Mouse (Mus musculus): ENCODE measurements at regions not wholly inside any gene's neighbourhood (a gene's known extent, or its start where the extent isn't known, plus 50 kb on each side); places are given as distances from the start of the nearest gene placed in this dataset.

DNA sequence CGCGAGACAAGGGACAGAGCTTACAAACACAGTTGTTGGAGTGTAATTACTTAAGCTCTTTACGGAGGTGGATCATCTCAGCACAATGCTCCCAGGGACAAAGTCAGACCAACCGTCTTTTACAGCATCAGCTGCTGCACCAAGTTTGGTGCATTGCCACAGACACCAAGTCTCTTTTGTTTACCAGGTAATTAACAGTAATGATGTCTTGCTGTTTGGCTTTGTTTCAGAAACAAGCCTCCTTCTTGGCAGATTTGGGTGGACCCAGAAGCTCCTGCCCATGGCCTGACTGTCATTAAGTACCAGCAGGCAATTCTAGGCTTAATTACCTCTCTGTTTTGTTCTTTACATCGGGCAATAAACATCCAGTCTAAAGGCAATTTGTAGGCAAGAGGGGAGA lies 572.0 kb upstream of the Itga1 start:
- DNase-seq (ENCODE audit: low spot score), result no peak

DNA sequence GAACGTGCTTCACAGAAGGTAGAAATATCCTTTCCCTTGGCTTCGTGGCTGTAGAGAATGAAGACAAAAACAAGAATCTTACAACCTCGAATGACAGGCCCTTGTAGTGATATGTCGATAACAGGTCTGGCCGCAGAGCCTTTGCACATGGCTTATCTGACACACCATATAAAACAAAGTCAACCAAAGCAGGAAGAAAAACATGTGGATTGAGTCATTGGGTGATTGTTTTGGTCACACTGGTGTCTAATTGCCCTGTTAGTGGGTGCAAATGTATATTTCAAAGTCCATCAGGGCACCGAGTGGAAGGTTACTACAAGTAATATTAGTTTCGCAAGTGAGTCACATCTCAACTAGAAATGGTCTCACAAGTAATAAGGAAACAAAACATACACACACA lies 569.9 kb upstream of the Itga1 start:
- DNase-seq (ENCODE audit: low spot score), result no peak

DNA sequence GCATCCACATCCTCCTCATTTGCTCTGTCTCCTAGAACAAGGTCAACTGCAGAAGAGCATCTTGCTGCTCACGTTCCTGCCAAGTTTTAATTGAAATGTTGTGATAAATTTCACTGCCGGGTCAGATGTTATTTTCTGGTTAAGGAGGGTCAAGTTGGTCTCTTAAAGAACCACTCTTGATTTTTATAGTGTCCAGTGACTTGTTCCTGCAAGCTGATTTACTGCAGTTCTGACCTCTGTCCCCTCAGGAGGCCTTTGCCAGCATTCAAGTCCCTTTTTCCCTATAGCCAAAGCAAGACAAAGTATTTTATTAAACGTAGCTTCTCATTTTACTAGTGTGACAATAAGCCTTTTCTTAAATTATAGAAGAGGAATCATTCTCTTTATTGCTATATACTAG lies 567.8 kb upstream of the Itga1 start:
- no peak for DNase-seq (ENCODE audit: low spot score)

DNA sequence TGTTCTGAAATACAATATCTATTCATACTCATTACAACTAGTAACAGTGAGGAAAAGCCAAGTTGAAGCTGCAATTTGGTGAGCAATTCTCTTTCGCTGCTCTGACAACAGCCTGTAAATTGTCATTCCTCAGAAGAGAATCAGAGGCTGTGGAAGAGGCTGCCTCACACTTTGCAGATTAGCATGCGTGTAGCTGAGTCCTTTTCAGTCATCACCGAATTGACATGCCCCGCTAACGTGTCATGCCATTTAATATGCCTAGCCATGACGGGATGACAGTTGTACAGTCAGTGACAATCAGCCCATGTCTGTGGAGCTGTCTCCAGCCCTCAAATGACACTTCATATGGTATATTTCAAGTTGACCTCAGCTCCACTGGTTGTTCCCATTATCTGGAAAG lies 553.4 kb upstream of the Itga1 start:
- no peak for DNase-seq (ENCODE audit: low spot score)

DNA sequence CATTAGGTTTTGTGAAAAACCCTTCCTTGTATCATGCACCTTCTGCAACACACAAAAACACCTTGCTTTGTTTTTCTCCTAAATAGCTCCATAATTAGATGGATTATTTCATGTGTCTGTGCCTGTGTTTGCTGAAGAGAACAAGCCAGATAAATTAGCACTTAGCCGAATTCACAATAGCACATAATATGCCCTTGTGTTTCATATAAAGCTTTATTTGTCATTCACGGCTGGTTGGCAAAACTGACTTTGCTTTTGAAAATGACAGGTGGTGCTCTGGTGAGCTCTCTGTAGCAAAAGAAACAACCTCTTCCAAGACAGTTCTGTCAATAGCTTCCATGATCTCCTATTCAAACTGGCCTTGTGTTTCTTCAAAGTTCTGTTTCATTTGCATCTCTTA lies 551.2 kb upstream of the Itga1 start:
- DNase-seq (ENCODE audit: low spot score), result no peak

DNA sequence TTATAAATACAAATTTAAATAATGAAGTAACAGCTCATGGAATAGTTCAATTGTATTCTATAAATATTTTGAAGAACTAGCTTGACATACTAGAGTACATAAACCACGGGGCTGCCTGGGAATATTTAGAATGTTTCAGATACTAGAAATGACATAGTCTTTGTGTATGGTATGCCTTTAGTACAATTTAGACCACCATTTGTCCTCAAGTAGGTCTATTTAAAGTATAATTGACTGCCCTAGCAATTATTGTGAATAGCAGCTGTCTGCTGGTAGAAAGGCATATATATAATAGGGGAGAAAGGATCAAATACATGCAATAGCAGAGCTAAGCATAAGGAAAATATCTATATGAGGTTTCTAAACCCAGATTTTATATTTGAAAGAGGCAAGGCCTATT lies 550.6 kb upstream of the Itga1 start:
- DNase-seq (ENCODE audit: low spot score), result no peak

DNA sequence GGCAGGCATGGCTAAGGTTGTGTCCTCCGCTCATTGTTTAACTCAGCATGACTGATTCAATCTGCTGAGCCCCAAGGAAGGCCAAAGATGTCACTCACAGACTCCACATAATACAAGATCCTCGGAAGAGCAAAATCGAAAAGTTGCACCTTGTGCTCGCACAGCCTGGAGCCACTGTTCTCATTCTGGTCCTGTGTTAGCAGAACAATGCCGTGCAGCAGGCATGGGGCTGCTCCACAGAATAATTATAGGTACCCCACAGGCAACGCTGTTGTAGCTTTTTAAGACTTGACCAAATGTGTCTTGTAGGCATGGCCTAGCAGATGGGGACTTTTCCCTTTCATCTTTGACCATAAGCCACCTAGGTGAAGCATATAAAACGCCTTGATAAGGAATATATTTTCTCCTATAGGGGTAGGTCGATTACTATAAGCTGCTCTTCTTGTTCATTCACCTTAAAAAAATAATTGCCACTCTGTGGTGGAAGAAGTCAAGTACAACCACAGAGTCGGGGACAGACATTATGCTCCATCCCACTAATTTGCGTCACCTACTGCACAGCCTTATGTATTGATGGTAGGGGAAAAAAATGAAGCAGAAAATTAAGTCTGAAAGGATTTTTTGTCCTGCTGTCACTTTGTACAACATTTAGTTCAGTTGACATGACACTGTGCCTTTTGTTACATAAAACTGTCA lies 529.8 kb upstream of the Itga1 start:
- no peak for DNase-seq (ENCODE audit: low spot score)

DNA sequence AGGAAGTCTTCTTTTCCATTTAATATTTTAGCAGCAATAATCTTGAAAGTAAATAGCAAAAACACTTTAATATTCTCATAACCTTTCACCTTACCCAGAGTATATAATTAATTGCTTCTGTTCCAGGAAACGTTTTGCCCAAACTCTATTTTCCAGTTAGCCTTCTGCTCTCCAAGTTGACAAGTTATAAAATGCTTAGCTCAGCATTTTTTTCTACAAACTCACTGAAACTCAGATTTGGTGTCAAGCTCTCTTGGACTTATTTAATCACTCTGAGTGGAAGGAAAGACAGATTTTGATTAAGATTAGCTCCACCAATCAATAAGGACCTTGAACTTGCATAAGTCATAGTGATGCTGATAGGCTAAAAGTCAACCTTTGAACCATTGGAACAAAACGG lies 528.8 kb upstream of the Itga1 start:
- DNase-seq (ENCODE audit: low spot score), result no peak

DNA sequence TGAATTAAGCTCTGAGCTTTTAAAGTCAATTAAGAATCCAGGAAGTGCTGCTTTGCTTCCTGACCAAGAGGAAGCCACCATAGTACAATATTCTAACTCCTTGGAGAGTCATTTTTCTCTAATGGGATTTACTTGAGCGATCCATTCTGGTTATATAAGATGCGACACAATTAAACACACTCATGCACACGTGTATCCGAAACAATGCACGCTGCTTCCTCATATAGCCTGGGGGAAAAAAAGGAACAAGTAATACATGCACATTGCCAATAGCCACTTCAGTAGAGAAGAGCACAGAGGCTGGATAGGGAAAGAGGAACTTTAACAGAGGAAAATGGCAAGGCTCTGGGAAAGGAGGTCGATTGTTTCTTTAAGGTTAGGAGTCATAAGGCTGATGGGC lies 511.4 kb upstream of the Itga1 start:
- DNase-seq (ENCODE audit: low spot score), result no peak

DNA sequence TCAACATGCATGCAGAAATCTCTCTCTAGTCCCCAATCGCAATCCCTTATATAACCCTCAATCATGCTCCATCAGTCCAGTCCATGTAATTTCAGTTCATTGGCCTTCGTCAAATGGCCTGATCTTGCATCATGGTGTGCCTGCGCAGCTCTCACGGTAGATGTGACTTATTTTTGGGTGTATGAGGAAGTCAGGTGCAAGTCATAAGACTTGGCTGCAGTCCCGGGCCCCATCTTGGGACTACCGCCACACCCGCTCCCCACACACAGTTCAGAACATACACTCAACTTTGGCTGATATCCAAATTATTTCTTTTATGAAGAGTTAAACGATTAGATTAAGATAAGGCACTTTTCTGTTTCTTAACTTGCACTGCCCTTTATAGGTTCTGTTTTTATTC lies 504.7 kb upstream of the Itga1 start:
- no peak for DNase-seq (ENCODE audit: low spot score)

DNA sequence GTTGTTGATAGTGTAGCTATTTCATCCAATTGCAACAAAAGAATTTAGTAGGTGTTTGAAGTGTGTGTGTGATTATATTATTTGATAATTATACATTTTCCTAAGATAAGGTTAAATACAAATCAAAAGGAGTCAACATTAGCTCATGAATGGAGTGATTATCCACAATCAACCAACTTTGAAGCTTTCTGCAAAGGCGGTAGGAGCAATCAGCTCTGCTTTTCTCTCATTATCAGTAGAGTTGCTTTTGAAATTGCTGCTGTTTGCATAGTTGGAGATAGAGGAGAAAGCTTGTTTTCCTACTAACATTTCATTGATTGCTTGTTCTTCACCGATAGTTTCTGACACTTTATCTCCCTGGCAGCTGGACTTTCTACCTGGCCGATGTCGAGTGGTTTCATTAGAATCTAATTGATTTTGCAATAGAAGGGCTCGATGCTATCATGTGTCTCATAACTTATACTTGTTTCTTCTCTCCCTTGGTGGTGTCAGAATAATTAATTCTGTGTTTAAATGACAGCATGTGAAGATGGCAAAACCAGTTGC lies 493.4 kb upstream of the Itga1 start:
- no peak for DNase-seq (ENCODE audit: low spot score)

DNA sequence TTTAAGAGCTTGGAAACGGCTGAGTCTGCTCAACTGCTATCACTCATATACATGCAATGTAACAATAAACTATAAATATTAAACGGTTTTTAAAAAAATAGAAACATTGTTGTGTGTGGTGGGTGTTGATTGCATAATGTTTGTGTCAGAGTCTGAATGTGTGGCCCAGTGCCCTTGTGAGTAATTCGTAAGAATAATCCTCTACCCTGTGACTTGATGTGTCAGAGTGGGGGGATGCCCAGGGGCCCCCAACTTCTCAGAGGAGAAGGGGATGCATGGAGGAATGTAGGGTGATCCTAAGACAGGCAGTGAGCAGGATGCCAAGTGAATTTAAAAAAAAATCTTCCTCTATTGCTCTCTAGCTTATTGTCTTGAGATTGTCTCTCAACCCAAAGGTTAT lies 474.2 kb upstream of the Itga1 start:
- no peak for DNase-seq (ENCODE audit: low spot score)

DNA sequence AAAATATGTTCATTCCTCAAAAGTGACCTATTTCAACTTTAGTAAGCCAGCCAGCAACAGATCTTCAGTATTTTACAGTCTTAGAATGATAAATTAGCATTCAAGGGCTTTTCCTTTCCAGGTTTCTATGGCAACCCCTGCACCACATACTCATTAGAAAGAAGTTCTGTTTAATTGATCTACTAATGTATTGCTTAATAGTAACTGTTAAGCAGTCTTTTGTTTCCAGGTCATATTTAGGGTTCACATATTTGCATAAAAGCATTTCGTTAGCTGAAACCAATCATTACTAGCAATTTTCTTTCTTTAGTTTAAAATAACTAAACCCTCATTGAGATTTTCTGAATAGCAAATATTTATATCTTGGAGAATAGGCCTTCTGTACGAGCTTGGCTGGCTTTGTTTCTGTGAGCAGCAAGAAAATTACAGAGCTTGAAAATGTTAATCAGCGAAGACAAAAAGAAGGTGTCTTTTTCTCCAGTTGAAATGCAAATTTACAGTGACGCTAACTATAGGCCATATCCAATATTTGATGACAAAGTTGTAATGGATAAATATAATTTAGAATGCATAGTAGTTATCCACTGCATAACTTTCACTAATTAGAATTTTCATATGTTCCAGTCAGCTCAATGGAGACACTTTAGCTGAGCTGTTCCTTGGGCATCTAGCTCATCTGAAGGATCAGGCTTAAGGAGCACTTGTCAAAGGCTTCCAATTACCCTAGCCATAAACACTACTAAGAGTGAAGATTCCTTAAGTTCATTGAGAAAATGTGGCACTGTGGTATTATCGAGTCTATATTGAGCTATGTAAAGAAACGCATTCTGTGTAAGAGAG lies 473.5 kb upstream of the Itga1 start:
- DNase-seq (ENCODE audit: low spot score), result no peak

DNA sequence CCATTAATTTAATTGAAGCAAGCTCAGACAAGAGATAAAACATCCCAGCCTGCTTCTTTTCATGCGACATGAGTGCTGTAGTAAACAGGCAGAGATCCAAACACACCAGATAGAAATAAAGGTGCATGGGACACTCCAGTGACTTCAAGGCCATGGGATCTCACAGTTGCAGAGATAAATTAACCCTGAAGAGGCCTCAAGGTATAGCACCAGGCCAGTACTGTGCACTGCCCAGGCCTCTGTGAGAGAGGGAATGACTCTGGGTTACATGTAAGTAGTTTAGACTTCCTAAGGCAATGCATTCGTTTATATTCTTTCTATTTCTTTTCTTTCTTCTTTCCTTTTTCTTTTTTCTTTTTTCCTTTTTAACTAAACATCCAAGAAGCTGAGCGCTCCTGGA lies 439.4 kb upstream of the Itga1 start:
- DNase-seq (ENCODE audit: low spot score), result no peak

DNA sequence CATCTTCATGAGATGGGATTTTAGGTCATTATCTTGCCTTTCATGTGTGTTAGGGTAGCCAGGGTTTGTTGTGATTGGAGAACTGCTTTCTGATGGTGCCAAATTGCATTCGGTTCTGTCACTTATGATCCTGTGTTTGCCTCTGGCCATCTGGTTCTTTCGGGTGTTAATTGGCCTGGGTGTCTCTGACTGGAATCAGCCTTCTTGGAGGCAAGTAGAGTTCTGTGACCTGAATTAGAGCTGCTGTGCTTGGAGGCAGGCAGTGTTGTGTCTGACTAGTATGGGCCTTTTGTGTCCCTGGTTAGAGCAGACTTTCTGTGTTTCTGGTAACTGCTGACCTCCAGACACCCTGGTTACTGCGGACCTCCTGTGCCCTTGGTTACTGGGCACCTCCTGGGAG lies 434.1 kb upstream of the Itga1 start:
- no peak for DNase-seq (ENCODE audit: low spot score)

DNA sequence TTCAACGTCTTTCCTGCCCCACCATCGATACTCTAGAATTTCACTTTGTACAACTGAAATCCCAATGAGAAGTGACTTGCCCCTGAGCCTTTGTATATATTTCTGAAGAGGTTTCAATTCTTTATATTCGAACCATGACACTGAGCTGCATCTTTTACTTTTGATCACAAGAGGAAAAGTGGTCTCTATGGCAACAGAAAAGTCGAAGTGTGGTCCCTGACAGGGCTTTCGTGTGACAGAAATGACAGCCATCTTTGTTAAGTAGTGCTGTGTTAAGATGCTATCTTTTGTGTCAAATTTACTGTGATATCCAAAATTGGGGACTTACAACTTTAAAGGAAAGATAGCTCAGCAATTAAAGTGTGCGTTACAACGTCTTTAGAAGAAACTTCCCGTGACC lies 412.1 kb upstream of the Itga1 start:
- DNase-seq (ENCODE audit: low spot score), result no peak

DNA sequence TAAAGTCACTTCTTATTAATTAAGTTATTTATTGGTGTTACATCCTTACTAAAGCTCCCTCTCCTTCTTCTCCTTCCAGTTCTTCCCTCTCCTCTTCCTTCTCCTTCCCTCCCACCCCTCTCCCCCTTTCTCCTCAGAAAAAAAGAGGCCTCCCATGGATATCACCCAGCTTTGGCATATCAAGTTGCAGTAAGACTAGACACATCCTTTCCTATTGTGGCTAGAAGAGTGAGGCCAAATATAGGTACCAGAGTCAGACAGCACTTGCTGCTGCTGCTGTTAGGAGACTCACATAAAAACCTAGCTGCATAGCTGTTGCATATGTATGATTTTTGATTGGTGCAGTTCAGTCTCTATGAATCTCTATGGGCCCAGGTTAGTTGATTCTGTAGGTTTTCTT lies 410.4 kb upstream of the Itga1 start:
- no peak for DNase-seq (ENCODE audit: low spot score)

DNA sequence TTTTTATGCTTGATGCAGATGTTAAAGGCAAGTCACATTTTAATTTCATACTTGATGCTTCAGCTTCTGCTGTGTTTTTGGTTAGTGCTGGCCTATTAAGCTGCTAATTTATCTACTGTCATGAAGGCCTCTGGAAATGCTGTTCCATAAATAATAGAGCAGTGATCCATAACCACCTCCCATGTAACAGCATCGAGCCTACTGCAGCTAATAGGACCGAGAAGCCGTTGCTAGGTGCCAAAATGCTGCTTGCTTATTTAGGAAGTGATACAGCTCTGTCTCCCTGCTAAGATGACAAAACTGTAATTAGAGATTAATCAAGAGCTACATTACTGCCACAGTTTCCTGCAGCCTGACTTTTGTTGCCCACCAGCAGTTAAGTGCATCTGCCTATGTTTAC lies 406.9 kb upstream of the Itga1 start:
- DNase-seq (ENCODE audit: low spot score), result no peak

DNA sequence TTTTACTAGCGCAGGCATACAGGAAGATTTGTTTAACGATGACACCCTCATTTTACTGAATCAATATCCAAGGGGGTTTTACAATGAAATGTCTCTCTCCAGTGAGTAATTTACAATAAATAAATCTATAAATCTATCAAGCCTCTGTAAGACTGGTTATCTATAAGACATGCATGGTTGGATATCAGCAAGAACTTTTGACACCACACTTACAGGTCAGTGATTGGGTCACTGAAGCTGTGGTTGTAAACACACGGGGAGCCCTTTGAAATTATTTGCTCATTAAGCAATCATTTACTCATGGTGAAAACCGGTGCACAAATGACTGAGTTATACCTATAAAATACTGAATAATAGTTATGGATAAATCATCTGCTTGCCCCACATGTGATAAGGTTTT lies 392.6 kb upstream of the Itga1 start:
- no peak for DNase-seq (ENCODE audit: low spot score)

DNA sequence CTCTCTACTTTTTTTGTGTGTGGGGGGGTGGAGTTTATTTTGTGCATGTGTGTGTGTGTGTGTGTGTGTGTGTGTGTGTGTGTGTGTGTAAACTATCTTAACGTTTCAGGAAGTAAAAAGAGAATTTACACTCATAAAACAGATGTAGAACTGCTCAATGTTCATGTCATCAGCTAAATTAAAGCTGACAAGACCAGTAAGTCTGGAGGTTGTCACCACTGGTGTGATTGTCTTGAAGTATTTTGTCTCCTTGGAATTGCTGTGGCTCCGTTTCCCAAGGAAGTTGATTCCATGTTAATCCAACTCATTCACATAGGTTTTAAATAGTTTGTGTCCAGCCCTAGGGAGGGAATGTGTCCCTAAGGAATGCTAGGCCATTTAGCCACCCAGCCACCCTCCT lies 374.1 kb upstream of the Itga1 start:
- DNase-seq (ENCODE audit: low spot score), result no peak

DNA sequence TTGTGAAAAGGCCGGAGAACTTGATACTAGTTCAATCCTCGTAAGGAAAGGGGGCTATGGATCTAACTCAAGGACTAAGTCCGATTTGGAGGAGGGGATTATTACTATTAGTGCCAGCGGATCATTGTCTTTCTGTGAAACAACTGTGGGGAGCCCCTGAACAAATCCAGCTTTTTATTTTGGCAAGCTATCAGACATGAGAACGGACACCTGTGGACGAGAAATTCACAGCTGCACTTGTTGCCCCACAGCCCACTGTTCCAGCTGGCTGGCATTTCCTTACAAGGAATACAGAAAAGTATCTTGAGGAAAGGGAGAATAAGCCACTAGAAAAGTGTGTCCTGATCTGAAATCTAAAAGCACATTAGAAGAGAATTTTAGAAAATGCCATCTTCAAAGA lies 363.9 kb upstream of the Itga1 start:
- no peak for DNase-seq (ENCODE audit: low spot score)

DNA sequence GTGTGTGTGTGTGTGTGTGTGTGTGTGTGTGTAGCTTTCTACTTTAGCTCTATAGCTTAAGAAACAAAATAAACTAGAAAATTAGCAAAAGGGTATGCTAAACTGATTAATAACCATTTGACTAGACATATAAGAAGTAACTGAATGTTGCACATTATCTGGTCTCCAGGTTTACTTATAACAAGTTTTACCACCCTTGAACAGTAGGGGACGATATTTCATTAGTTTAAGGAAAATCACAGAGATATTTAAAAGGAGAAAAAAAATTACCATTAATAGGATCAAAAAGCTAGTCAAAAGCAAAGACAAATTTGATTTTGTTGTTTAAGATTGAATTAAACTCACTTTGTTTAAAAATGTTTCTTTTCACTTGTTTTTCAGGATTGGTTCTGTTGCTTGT lies 349.5 kb upstream of the Itga1 start:
- no peak for DNase-seq (ENCODE audit: low spot score)
